Mouse (Mus musculus): ENCODE results near the gene Olfr1340. TPM values are rescaled to one million over a fixed set of nuclear protein-coding genes. Genes with fewer than 3 reads are reported as not detected.

Olfr1340 gene
- total RNA-seq (2022) = not detected

GRCm38 (mm10) chr4:118719838-118720237 lies at the start of gene Olfr1340:
Gene Olfr1340 (plus strand): TSS chr4:118720138.
- no peak for DNase-seq

DNA sequence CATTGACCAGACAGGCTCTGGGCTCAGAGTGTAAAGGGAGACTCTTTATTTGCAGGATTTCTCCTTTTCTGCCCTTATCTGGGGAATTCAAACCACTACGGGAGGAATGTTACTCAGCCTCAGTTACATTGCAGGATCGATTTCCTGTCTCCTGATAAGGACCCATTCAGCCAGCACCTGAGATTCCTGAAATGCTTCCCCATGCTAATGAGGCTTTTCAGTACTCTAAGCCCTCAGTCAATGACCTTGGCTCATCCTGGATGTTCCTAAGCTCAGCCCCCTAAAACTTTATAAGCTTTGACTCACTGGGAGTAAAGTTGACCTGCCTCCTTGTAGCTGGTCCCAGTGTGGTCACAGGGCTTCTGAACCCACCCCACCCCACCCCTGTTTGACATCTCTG lies 32.9 kb upstream of the Olfr1340 start:
- no peak for DNase-seq

DNA sequence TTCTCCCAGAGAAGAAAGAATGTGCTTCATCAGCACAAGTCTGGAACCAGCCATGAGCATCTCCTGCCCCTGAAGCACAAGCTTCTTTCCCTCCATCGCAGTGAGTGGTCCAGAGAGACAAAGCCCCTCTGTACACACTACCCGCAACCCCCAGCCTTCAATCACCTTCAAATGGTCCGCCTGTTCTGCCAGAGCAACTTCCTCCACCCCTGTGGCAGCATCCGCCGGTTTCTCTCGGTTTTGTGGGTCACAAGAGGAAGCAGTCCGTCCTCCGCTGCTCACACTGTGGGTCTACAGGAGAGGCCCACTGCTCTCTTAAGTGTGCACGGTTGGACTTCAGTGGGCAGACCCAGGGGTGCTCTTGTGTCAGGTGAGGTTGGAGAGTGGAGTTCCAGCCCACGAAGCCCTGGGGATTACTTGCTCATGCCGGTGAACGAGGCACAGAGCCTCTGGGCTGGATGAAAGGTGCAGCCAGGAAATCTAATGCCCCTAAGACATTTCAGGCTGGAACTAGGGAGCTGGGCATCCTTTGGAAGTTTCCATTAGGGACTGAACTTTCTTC lies 27.4 kb upstream of the Olfr1340 start, which contains the start of gene Olfr1342:
Gene Olfr1342 (minus strand): TSS at position 345 of the 562 bp plus-strand sequence.
- DNase-seq = no peak

GRCm38 (mm10) chr4:118693812-118694211 lies 26.1 kb upstream of the Olfr1340 start:
- no peak for DNase-seq

- no peak for DNase-seq
Measured at GRCm38 (mm10) chr4:118703223-118703622, 16.7 kb upstream of the Olfr1340 start, which contains the start of gene Olfr1341. Gene Olfr1341 (plus strand): TSS chr4:118703523.

DNA sequence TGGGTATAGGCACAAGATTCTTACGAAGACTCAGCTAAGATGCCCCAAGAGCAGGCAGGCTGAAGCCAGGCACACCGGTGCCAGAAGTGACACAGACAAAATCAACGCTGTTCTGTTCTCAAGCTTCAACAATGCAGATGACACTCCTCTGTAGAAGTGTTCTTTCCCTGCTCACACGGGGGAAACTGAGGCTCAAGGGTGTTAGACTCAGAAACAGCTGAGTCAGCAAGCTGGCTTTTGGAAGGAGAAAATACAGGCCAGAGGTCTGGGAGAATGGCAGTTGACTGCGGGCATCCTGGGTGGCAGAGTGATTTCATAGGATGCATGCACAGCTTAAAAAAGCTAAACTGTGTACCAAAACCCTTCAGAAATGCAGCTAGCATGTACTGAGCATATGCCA lies 11.9 kb upstream of the Olfr1340 start:
- no peak for DNase-seq

DNA sequence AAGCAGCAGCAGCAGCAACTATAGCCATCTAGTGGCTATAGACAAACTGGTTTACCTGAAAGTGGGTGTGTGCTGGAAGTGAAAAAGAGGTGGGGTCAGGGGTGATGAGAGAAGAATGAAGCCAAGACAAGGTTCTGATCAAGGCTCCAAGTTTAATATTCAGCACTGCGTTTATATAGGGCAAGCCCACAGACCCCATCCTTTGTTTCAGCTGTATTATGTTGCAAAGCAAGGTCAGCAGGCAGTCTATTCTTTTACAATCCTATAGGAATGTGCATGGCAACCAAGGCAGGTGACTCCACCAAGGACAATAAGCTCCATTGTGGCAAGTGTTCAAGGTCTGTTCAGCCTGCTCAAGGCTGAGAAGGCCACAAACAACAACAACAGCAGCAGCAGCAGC lies 8.3 kb upstream of the Olfr1340 start:
- DNase-seq = no peak

- DNase-seq = no peak
Measured at GRCm38 (mm10) chr4:118721742-118722483, 2.0 kb downstream of the Olfr1340 start.

DNA sequence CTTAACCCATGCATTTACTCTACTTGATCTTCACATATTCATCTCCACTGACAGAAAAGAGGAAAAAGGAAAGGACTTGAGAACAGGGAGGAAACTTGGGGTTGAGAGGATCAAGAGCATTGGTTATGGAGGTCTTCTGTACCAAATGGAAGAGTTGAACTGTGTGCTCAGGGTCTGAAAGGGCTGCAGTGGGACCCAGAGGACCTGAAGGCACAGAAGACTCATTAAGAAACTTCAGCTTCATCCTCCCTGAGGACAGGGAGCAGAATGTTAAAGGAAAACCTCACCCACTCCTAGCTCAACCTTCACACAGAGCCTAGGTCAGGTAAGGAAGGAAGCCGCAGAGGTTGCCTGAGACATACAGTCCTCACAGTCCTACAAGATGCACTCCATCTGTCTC lies 11.9 kb downstream of the Olfr1340 start, which contains the start of gene Olfr1339:
Gene Olfr1339 (plus strand): TSS at position 301 of the 400 bp plus-strand sequence.
- no peak for DNase-seq

DNA sequence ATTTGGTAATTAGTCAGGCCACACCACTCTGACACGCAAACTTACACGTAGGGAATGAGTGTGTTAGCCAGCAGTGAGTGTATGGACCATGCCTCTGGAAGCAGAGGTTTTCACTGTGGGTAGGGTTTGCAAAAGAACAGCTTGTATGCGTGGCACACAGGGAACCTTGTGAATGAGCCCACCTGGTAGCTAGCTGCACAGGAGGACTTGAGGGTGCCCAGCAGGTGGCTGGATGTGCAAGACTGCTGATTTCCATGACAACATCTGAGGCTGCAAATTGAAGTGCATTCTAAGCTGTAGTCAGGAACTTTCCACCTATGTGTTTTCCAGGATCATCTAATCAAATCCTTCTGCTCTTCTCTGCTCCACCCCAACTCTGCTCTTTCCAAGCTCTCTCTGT lies 19.6 kb downstream of the Olfr1340 start:
- DNase-seq = no peak

DNA sequence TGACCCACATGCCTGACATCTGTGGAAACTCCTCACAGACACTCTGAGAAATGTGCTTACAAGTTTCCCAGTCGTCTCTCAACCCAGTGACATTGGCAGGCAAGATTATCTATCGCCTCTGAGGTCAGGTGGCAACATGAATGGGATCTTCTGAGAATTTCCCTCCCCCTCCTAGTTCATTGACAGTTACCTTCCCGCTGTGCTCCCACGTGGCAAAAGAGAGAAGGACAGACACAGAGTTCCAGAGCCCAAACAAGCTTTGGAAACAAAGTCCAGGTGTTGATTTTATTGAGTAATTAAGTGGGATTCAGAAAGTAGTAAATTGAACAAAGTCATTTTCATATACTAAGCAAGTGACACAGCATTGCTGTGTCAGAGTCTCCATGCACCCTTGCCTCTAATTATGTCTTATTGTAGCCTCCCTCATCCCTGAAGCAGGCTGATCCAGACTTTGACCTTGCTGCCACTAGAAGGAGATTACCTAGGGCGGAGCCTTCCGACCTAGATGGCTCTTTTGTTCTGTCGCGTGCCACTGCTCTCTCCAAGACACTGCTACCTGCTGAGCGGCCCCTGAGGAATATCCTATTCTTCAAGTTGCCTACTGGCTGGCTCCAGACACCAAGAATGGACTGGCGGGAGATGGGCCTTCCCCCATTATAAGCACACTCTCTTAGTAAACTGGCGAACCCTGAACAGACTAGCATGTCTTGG lies 21.2 kb downstream of the Olfr1340 start:
- DNase-seq = no peak

GRCm38 (mm10) chr4:118741881-118742280 lies 21.9 kb downstream of the Olfr1340 start:
- no peak for DNase-seq

- DNase-seq = no peak
Measured at GRCm38 (mm10) chr4:118758637-118759036, 38.7 kb downstream of the Olfr1340 start, which contains the start of gene Olfr1338. Gene Olfr1338 (minus strand): TSS chr4:118758737.

Other genes with a start within 250 kb of the Olfr1340 start
- gene Tie1, start 230.1 kb upstream of the Olfr1340 start, total RNA-seq (2022) = 10 to 100 TPM; 30.0 to 53.6 (median 45.1) TPM
- not detected for gene 2610528J11Rik, start 193.1 kb upstream of the Olfr1340 start, total RNA-seq (2022)
- not detected for gene Tmem125, start 176.1 kb upstream of the Olfr1340 start, total RNA-seq (2022)
- gene Cfap57, start 99.4 kb upstream of the Olfr1340 start, total RNA-seq (2022) = under 1 TPM in 2 of 4 experiments, not detected in 2; 0.06 to 0.22 TPM
- gene Ebna1bp2, start 99.3 kb upstream of the Olfr1340 start, total RNA-seq (2022) = 10 to 100 TPM; 69.8 to 83.0 (median 76.6) TPM
- gene Olfr62, start 61.2 kb upstream of the Olfr1340 start, total RNA-seq (2022) = not detected
- not detected for gene Olfr1342, start 27.4 kb upstream of the Olfr1340 start, total RNA-seq (2022)
- not detected for gene Olfr1341, start 16.6 kb upstream of the Olfr1340 start, total RNA-seq (2022)
- not detected for gene Olfr1339, start 12.0 kb downstream of the Olfr1340 start, total RNA-seq (2022)
- gene Olfr1338, start 38.6 kb downstream of the Olfr1340 start, total RNA-seq (2022) = not detected
- not detected for gene Olfr1337, start 62.4 kb downstream of the Olfr1340 start, total RNA-seq (2022)
- gene Olfr1335, start 89.8 kb downstream of the Olfr1340 start, total RNA-seq (2022) = not detected
- gene Olfr1333, start 116.1 kb downstream of the Olfr1340 start, total RNA-seq (2022) = not detected
- gene Olfr1331, start 144.5 kb downstream of the Olfr1340 start, total RNA-seq (2022) = not detected
- not detected for gene Olfr1330, start 168.5 kb downstream of the Olfr1340 start, total RNA-seq (2022)
- not detected for gene Olfr1329, start 197.3 kb downstream of the Olfr1340 start, total RNA-seq (2022)
- not detected for gene Olfr1328, start 218.5 kb downstream of the Olfr1340 start, total RNA-seq (2022)
- gene Lao1, start 241.4 kb downstream of the Olfr1340 start, total RNA-seq (2022) = not detected

Data from adrenal gland, adult 8-10 months (tissue).